Mouse (Mus musculus): ENCODE results near the gene Fat3.

GRCm38 (mm10) chr9:16257241-16257840 lies 243.7 kb downstream of the Fat3 start:
- no peak for TF ChIP-seq CTCF (IDR thresholded peaks at IDR 0.05; ENCODE audit: borderline replicate concordance, insufficient read depth, low read depth, low read length)
- TF ChIP-seq POLR2A (IDR thresholded peaks at IDR 0.05; ENCODE audit: borderline replicate concordance, insufficient read depth, low read length) = no peak

All from cerebellum, adult 2 months (tissue).